Mouse (Mus musculus): ENCODE results near the gene Snx11. TPM values are rescaled to one million over a fixed set of nuclear protein-coding genes. Genes with fewer than 3 reads are reported as not detected.
A peak's percentile ranks its signal among the peaks of the same experiment; 100 is the strongest.
"Not testable (repeated sequence)": the region's sequence is repeated elsewhere in the genome, so short reads cannot be mapped to it uniquely, and the experiment has no call there.

Gene Snx11
- 10 to 100 TPM in 1 of 2 experiments, 1 to 10 TPM in 1; 7.7 to 11.0 TPM for total RNA-seq (2021)
- long read RNA-seq, experiment 1, transcript Snx11-201 (9 exons, 2,551 nt) = major isoform, 5 of 10 reads
- long read RNA-seq, experiment 1, partial matches to known transcripts = 1 of 10 reads
- long read RNA-seq, experiment 1, other reads (novel, unspliced or antisense) = 1 of 10 reads
- long read RNA-seq, experiment 2, transcript Snx11-201 (9 exons, 2,551 nt) = major isoform, 8 of 20 reads
- long read RNA-seq, experiment 2, transcript Snx11-202 (8 exons, 2,197 nt) = minor isoform, 5 of 20 reads
- long read RNA-seq, experiment 2, partial matches to known transcripts = 1 of 20 reads
- long read RNA-seq, experiment 2, other reads (novel, unspliced or antisense) = 6 of 20 reads

DNA sequence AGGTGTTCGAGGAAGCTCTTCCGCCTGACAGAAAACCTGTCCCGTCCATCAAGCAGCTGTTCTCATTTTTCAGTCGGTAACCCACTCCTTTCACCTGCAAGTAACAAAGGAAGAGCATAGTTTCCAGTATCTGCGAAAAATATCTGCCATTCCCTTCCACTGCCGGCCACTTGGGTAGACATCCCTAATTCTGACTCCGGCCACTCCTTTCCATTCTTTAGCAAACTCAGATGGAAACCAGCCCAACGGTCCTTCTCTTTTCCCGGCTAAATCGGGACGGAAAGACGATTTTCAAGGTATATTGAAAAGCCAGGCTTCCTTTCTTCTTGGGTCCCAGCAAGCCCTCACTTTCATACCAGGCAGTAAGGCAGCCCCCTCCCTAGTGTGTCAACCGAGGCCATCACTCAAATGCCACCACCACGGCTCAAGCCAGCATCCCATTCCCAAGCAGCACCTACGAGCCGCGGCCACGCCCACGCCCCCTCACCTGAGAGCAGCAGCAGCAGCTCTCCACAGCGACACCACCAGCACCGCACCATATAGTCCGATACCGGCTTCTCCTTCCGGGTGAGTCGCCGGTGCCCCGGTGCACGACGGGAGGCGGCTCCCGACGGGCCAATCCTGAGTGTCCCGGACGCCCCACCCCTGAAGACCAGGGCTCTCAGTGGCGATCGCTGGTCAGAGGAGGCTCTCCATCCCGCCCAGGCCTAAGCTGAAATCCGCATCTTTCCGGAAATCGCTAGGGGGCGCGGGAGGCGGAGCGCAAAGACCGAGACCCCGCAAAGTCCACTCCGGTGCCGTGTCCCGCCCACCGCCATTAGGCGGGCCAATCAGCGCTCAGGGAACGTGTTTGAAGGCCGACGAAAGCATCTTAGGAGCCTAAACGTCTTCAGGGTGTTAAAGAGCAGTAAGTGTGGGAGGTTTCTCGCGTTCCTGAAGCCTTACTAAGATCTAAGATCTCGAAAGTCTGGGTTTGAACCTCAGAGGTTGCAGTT is at the start of gene Snx11:
Snx11 (minus strand) TSS at position 592 of the 995 bp plus-strand sequence.
- DNase-seq = peak; percentile 99
- intact Hi-C loops (cut with DNase I; ENCODE audit: low total_unique reads) = no loop called here

DNA sequence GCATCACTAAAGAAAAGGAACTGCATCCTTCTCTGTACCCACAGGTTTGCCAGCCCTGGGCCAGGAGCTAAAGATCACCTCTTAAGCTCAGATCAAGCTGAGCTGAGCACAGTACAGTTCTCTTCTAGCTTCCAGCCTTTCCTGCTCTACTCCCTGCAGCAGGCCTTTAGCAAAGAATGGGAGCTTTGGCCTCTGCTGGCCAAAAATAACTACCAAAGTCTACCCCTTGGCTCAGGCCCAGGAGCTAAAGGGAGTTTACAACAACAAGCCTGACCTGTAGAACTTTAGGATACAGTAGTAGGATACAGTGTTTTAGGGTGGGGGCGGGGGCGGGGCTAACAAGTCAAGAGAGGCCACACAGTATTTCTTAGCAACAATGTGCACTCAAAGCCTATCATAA is 49.1 kb upstream of the Snx11 start:
- intact Hi-C loops (cut with DNase I; ENCODE audit: low total_unique reads) = no loop called here
- no peak for DNase-seq

DNA sequence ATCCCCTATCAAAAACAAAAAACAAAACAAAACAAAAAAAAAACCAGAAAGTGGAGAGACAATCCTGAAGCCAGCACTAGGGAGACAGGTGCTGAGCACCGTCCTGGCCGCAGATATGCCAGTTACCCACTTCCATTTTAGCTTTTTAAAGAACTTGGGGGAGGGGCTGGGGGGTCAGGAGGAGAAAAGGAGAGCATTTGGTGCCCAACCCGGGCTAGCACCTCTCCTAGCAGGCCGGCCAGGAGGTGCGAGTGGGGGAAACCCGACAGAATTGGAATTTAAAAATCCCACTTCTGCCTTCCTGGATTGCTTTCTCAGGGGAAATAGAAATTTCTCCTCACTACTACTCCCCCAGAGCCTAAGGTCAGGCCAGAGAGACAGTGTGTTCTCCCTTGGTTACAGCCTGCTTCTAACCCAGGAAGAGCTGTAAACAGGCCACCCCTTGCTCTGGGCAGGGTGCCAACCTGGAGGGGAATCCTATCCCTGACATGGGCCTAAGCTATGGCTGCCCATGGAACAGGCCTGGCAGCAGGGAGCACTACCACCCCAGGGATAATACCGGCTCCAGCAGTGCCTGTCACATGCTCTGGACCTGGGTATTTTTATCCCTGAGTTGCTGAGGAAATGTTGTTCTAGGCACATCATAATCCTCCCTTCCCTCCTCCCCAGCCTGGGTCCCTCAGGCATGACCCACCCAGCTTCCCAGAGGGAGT is 47.6 kb upstream of the Snx11 start:
- peak; percentile 85 for DNase-seq
- intact Hi-C loops (cut with DNase I; ENCODE audit: low total_unique reads) = no loop called here

DNA sequence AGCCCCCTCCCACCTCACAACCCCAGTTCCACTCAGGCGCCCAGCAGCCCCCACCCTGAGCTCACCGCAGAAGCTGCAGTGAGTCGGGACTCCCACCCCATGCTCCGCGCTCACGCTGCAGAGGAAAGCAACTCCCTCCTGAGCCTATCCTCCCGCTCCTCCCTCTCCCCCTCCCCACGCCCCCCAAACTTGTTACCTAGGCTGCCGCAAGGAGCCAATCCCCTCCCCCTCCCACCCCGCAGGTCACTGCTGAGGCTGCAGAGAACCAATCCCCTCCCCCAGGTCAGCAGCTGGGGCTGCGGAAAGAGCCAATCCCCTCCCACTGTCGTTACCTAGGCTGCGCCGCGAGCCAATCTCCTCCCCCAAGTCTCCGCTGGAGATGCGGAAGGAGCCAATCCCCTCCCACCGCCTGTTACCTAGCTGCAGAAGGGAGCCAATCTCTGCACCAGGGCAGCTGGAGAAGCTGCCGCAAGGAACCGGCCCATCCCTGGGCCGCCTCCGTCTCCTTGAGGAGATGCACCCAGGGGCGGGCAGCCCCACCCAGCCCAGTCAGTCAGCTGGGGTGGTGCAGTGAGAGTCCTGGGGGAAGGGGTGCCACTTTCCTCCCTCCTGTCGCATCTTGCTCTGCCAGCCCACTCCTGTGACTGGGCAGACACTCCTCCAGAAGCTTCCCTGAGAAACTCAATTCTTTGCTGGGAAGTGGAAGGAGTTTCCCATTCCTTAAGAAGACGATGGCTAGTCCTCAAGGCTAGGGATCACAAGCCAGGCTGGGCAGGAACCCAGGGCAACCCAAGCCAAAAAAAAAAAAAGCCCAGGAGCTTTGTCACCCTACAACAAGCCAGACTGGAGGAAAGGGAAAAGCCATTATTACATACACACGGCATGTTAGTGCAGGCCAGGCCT is 46.8 kb upstream of the Snx11 start:
- peak; percentile 82 for DNase-seq
- intact Hi-C loops (cut with DNase I; ENCODE audit: low total_unique reads) = no loop called here

DNA sequence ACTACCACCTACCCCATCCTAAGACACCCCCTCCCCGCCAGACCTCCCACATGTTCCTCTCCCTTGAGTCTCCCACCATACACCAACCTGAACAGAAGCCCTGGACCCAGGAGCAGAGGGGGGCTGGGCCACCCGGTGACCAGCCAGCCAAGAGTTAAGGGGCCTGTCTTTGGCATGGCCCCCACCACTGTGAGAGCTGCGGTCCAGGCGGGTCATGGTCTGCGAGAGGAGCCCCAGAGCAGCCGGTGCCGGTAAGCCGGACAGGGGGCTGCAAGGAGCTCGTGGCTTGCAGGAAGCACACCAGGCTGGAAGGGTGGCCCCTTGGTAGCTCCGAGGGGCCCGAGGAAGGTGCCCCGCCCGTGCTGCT is 46.1 kb upstream of the Snx11 start:
- DNase-seq = no peak
- intact Hi-C loops (cut with DNase I; ENCODE audit: low total_unique reads) = no loop called here

DNA sequence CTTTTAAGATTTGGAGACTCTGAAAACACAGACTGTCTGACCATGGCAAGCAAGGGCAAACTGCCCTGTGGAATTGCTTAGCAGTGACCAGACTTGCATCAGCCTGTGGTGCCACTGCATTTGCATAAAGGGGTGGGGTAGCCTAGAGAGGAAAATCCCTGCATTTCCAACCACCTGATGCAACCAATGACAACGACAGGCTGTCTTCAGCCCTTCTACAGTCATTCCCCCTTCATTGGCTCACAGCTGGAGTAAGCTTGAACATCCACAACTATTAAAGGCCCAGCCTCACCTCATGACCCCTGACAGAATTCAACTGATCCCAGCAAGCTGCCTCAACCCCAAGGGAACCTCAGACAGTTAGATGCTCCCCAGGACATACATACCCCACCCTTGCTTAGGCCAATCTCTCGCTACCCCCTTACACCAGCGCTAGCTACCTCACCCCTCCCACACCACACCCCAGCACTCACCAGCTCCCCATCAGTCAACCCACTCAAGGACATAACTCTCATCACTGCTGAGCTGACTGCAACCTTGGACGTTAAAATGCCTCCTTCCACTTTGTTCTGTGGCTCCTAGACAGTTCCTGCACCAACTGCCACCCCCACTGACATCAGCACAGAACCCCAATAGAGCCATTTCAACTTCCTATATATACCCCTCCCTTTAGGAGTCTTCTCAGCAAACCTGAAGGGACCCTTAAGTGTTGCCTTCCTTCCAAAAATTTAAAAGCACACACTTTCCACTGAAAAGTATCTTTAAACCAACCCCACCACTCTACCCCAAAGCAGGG is 45.5 kb upstream of the Snx11 start:
- DNase-seq = no peak
- intact Hi-C loops (cut with DNase I; ENCODE audit: low total_unique reads) = no loop called here

DNA sequence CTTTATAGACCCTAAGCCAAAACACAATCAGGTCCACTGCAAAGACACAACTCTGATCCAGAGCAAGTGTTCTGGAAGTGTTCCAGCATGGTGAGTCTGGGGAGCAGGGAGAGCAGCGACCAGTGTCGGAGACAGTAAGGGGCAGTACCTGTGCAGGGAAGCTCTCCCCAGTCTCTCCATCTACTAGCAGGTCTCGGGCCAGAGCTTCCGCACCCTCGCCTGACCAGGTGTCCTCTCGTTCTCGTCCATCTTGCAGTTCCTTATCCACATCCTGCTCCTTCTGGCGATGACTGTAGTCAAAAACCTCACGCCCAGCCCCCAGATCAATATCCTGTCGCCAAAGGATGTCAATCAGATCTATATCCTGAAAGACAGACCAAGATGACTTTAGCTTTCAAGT is 44.6 kb upstream of the Snx11 start:
- intact Hi-C loops (cut with DNase I; ENCODE audit: low total_unique reads) = no loop called here
- no peak for DNase-seq

DNA sequence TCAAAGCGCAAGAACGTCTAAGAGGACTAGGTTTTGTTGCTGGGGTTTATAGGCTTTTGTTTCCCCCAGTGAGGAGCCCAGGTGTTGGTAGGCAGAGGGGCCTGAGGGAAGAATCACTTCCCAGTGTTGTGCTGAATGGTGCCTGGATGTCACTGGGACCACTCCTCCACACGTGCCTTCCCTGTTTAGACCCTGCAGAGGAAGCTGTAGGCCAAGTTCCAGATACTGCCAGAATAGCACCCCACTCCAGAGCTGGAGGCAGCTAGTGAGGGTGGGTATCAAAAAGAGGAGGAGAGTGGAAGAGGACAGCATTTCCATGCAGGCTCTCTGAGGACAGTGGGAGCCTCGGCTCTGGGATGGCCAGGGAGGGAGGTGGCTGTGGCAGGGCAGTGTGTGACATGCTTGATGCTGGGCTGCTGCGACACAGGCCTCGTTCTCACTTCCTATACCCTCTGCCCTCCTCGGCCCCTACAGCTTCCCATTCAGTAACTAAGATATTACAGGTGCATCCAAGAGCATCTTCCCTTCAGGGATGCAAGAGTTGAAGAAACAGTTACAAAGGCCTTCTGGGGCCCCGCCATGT is 40.9 kb upstream of the Snx11 start:
- intact Hi-C loops (cut with DNase I; ENCODE audit: low total_unique reads) = no loop called here
- no peak for DNase-seq

DNA sequence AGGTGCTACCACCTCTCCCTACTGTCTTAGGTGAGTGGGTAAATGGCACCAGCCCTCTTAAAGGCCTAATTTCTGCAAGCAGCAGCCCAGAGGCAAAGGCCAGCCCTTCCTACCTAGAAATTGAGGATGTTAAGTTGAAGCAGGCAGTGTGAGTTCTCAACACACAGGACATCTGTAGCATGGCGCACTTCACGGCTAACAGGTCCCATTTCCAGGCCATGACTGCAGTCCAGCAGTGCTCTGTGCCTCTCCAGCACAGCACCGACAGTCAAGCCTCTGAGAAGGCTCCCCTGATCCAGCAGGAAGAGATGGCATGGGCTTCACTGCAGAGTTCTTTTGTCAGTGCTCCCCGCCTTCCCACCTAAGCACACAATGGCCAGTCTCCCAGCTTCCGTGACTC is 39.6 kb upstream of the Snx11 start:
- intact Hi-C loops (cut with DNase I; ENCODE audit: low total_unique reads) = no loop called here
- DNase-seq = no peak

DNA sequence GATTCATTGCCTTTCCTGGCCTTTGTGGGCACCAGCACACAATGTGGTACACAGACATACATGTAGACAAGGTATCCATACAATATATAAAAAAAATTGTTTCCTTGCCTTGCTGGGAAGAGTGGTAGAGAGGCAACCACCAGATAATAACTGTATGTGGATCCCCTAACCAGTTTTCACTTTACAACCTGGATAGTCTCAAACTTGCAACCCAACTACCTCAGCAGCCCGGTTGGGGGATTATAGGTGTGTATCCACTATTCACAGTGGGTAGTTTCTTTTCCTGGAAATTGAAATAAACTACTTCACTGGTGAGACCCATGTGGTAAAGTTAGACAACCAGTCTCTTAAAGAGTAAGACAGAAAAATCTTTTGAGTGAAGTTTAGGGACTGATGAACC is 39.1 kb upstream of the Snx11 start:
- no peak for DNase-seq
- intact Hi-C loops (cut with DNase I; ENCODE audit: low total_unique reads) = no loop called here

DNA sequence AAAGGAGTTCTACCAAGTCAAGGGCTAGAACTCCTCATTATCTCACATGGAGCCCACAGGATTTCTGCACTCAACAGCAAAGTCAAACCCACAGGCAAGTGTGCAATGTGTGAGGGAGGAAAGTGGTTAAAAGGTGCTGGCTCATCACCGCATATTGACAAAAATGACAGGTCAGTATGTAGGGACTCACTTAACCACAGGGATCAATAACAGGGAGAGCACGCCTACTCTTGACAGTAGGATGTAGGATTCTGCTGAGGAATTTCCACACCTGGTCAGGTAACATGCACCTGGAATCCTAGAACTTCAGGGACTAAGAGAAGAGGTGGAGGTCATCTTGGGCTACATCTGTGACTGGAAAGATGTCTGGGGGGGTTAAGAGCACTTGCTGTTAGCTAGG is 38.5 kb upstream of the Snx11 start:
- intact Hi-C loops (cut with DNase I; ENCODE audit: low total_unique reads) = no loop called here
- no peak for DNase-seq

DNA sequence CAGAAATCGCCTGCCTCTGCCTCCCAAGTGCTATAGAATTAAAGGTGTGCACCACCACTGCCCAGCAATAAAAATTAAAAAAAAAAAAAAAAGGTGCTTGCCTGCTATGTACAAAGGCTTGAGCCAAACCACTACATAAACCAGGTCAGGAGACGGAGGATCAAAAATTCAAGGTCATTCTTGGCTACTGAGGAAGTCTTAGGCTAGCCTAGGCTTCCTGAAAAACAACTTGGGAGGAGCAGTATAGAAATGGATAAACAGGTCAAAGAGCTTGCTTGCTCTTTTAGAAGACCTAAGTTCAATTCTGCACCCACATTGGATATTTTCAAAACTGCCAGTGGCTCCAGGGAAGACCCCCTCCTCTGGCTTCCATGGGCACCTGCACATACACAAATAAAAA is 37.1 kb upstream of the Snx11 start:
- intact Hi-C loops (cut with DNase I; ENCODE audit: low total_unique reads) = no loop called here

DNA sequence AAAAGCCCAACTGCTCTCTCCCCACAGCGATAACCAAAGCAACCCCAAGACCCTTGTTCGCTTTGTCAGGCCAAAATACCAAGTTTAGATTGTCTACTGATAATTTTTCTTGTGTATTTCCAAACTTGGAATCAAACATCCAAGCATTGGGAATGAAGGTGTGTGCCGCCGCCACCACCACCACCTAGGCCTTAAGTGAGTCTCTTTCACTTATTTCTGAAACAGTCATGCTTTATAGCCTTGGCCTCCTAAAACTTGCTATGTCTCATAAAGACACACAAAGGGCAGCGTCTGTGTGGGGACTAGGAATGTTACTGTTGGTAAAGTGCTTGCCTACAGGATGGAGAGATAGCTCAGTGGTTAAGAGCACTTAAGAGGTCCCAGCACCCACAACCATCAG is 36.6 kb upstream of the Snx11 start:
- no peak for DNase-seq

More for the DNA sequence above, 37.1 kb upstream of the Snx11 start:
- no peak for DNase-seq

DNA sequence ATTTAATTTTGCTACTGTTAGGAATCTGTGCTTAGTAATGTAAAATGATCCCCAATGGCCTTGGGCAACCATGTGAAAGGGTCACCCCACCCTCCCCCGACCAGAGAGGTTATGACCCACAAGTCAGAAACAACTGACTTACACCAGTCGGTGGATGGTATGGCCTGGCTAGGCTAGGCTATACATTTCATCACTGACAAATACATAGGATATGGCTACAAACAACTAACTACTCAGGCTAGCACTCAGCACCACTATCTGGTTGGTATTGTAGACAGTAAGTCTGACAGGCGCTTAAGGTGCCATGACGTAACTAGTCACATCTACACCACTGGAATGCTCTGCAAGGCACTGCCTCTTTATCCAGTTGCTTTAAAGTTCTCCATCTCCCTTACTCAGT is 36.1 kb upstream of the Snx11 start:
- intact Hi-C loops (cut with DNase I; ENCODE audit: low total_unique reads) = no loop called here
- no peak for DNase-seq

More for the DNA sequence above, 36.6 kb upstream of the Snx11 start:
- intact Hi-C loops (cut with DNase I; ENCODE audit: low total_unique reads) = no loop called here

DNA sequence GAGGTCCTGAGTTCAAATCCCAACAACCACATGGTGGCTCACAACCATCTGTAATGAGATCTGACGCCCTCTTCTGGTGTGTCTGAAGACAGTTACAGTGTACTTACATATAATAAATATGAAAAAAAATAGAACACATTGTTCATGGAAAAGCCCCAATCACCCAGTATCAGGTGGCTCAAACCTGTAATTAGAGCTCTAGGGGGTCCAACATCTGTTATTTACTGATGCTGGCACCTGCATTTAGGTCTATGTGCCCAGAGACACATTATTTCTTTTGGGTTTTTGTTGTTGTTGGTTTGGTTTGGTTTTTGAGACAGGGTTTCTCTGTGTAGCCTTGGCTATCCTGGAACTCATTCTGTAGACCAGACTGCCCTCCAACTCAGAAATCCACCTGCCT is 33.8 kb upstream of the Snx11 start:
- DNase-seq; intact Hi-C loops (cut with DNase I; ENCODE audit: low total_unique reads): not testable (repeated sequence)

DNA sequence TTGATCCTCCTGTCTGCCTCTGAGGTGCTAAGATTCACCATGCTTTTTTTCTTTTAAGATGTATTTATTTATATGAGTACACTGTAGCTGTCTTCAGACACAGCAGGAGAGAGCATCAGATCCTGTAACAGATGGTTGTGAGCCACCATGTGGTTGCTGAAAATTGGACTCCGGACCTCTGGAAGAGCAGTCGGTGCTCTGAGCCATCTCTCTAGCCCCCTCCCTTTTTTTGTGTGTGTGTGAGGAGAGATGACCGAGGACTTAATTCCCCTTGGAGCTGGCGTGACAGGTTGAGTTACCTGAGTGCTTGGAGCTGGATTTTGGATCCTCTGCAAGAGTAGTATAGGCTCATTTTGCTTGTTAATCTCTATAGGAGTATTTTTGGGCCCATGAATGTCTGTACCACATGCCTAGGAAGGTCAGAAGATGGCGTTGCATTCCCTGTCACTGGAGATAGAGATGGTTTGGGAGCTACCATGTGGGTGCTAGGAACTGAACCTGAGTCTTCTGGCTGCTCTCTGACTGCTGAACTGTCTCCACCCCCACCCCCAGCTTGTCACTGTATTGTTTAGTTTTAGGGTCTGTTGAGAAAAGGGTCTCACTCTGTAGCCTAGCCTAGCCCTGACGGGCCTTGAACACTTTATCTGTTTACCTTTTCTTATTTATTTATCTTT is 32.3 kb upstream of the Snx11 start:
- DNase-seq = no peak
- intact Hi-C loops (cut with DNase I; ENCODE audit: low total_unique reads) = no loop called here

DNA sequence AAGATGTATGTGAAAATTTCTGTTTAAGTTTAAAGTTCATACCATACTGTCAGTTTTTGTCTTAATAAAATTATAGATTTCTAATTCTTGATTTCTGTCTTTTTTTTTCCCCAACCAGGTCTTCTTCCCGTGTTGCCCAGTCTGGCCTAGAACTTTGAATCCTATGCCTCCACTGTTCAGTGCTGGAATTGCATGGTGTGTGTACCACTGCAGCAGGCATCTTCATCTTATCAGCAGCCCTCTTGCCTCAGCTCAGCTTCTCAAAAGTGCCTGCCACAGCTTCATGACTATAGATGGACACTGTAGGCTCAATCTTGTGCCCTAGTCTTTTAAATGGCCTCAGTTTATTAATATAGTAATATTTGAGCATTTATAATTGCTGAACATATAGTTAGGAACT is 30.7 kb upstream of the Snx11 start:
- intact Hi-C loops (cut with DNase I; ENCODE audit: low total_unique reads) = no loop called here

More for the DNA sequence above, 30.7 kb upstream of the Snx11 start:
- no peak for DNase-seq
